Comparison of ENCODE assay signal across 32 mouse cellular contexts in the genomic region with DNA sequence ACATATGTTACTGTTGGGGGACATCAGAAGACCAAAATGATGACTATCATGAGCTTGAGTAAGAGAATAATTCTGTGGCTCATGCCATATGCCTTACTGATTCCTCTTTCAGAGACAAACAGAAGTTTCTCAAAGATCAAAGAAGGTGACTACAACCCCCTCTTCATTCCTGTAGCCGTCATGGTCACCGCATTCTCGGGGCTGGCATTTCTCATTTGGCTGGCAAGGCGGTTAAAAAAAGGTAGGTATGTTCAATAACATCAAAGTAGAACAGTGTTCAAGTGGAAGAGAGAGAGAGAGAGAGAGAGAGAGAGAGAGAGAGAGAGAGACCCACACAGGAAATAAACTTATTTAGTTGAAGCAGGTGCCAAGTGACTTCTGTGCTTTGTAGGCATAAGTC. TPM values are rescaled to one million over a fixed set of nuclear protein-coding genes. Genes with fewer than 3 reads are reported as not detected.
DNase-seq lines count a peak whose midpoint lies in the region; ATAC-seq and TF ChIP-seq lines count a peak whose summit lies in the region.
"Had no signal": no experiment of that assay in that cellular context is flagged by ENCODE, and none has a peak within 500 bp of the region (broad histone marks: within the 10 kb centered on the region; RNA-seq: fewer than 3 reads in every experiment).

No protein-coding gene starts in this region.

- H3K4me2 ChIP-seq in heart, embryonic 16.5 days (ENCODE audit: low read depth, low read length) = no peak overlapping the region
- H3K4me2 ChIP-seq in forebrain, embryonic 15.5 days (replicated peaks) = no peak overlapping the region
- H3K4me2 ChIP-seq in forebrain, postnatal 0 days (ENCODE audit: low read depth) = no peak overlapping the region
- H3K4me2 ChIP-seq: kidney, embryonic 15.5 days; limb, embryonic 13.5 days; liver, embryonic 13.5 days; lung, embryonic 14.5 days; neural tube, embryonic 12.5 days had no signal

- no peaks in the 10 kb centered on the region for H3K4me1 ChIP-seq in heart, embryonic 16.5 days (ENCODE audit: control insufficient read depth, insufficient read depth, low read length)
- H3K4me1 ChIP-seq in forebrain, embryonic 15.5 days = no peaks in the 10 kb centered on the region
- no peaks in the 10 kb centered on the region for H3K4me1 ChIP-seq in forebrain, postnatal 0 days (ENCODE audit: insufficient read depth)
- H3K4me1 ChIP-seq: embryonic facial prominence, embryonic 10.5 days; kidney, embryonic 15.5 days; limb, embryonic 13.5 days; neural tube, embryonic 12.5 days had no signal

- intact Hi-C loops in heart, postnatal 14 days (cut with DNase I) = no loop called here

- no peaks in the 10 kb centered on the region for H3K9me3 ChIP-seq in heart, embryonic 16.5 days (replicated peaks; ENCODE audit: control insufficient read depth, low read length)
- no peaks in the 10 kb centered on the region for H3K9me3 ChIP-seq in forebrain, embryonic 15.5 days
- no peaks in the 10 kb centered on the region for H3K9me3 ChIP-seq in forebrain, postnatal 0 days (ENCODE audit: low read length)
- H3K9me3 ChIP-seq: embryonic facial prominence, embryonic 10.5 days; kidney, embryonic 15.5 days; limb, embryonic 13.5 days; liver, embryonic 13.5 days; neural tube, embryonic 12.5 days had no signal

- no peak overlapping the region for H3K4me3 ChIP-seq in heart, embryonic 16.5 days (ENCODE audit: low read length)
- no peak overlapping the region for H3K4me3 ChIP-seq in forebrain, embryonic 15.5 days
- no peak overlapping the region for H3K4me3 ChIP-seq in forebrain, postnatal 0 days (ENCODE audit: low read depth, low read length)
- H3K4me3 ChIP-seq: embryonic facial prominence, embryonic 10.5 days; kidney, embryonic 15.5 days; limb, embryonic 13.5 days; liver, embryonic 13.5 days; neural tube, embryonic 12.5 days had no signal

- H3K27me3 ChIP-seq in heart, embryonic 16.5 days (ENCODE audit: control insufficient read depth, insufficient read depth, low read length) = no peaks in the 10 kb centered on the region
- H3K27me3 ChIP-seq in forebrain, embryonic 15.5 days = no peaks in the 10 kb centered on the region
- no peaks in the 10 kb centered on the region for H3K27me3 ChIP-seq in forebrain, postnatal 0 days (ENCODE audit: insufficient read depth, low read length)
- H3K27me3 ChIP-seq: kidney, embryonic 15.5 days; limb, embryonic 13.5 days; liver, embryonic 13.5 days; neural tube, embryonic 12.5 days had no signal

- WGBS in heart, embryonic 16.5 days = 78% methylated on average over 4 of the region's 4 CpGs
- 90% methylated on average over 4 of the region's 4 CpGs for WGBS in forebrain, embryonic 15.5 days
- 94% methylated on average over 4 of the region's 4 CpGs for WGBS in forebrain, postnatal 0 days

- H3K9ac ChIP-seq in heart, embryonic 16.5 days (ENCODE audit: low read length) = no peak overlapping the region
- H3K9ac ChIP-seq in forebrain, embryonic 15.5 days (replicated peaks) = no peak overlapping the region
- no peak overlapping the region for H3K9ac ChIP-seq in forebrain, postnatal 0 days
- H3K9ac ChIP-seq: kidney, embryonic 15.5 days; limb, embryonic 13.5 days; liver, embryonic 13.5 days; lung, embryonic 14.5 days; neural tube, embryonic 12.5 days had no signal

- no peak for DNase-seq in heart, postnatal 14 days
- DNase-seq in CD8-positive naive resting alpha-beta T cell, adult 2 months (ENCODE audit: low read depth in 2 of 2, low spot score in 2 of 2) = peak; percentile 55 to 56
- DNase-seq in naive thymus-derived CD4-positive, alpha-beta T cell, adult 2 months (ENCODE audit: low read depth) = peak; percentile 81
- peak; percentile 67 for DNase-seq in thymus, postnatal 25 days
- no peak for DNase-seq in gastrocnemius, postnatal 25 days
- DNase-seq in forebrain, postnatal 0 days = no peak
- DNase-seq: adrenal gland, postnatal 14 days; cerebellum, adult 8-10 months; gastrocnemius, postnatal 36 days; heart, postnatal 10 days; kidney, adult 11 months; kidney, postnatal 4 days; liver, embryonic 13.5 days; lung, embryonic 14.5 days; lung, postnatal 36 days; midbrain, embryonic 14.5 days; right cerebral cortex, postnatal 14 days had no signal

- H3K27ac ChIP-seq in heart, embryonic 16.5 days (ENCODE audit: low read length) = peak overlapping the region; percentile 59
- H3K27ac ChIP-seq in forebrain, embryonic 15.5 days (replicated peaks) = no peak overlapping the region
- no peak overlapping the region for H3K27ac ChIP-seq in forebrain, postnatal 0 days (ENCODE audit: low read depth, low read length)
- H3K27ac ChIP-seq: embryonic facial prominence, embryonic 10.5 days; hindbrain, postnatal 0 days; kidney, embryonic 15.5 days; limb, embryonic 13.5 days; liver, embryonic 13.5 days; neural tube, embryonic 12.5 days had no signal

- no peak for TF ChIP-seq CTCF in forebrain, postnatal 0 days (IDR thresholded peaks at IDR 0.05; ENCODE audit: low read depth)

- H3K36me3 ChIP-seq in heart, embryonic 16.5 days (ENCODE audit: control insufficient read depth, insufficient read depth) = no peaks in the 10 kb centered on the region
- no peaks in the 10 kb centered on the region for H3K36me3 ChIP-seq in forebrain, embryonic 15.5 days
- H3K36me3 ChIP-seq in forebrain, postnatal 0 days (ENCODE audit: insufficient read depth) = no peaks in the 10 kb centered on the region
- H3K36me3 ChIP-seq: embryonic facial prominence, embryonic 10.5 days; kidney, embryonic 15.5 days; limb, embryonic 13.5 days; liver, embryonic 13.5 days; neural tube, embryonic 12.5 days had no signal

- ATAC-seq in heart, embryonic 16.5 days (replicated peaks; ENCODE audit: extremely low read depth, insufficient read depth, low FRiP score) = no peak
- ATAC-seq in forebrain, embryonic 15.5 days (replicated peaks) = no peak
- ATAC-seq in forebrain, postnatal 0 days = no peak
- ATAC-seq: forebrain, embryonic 16.5 days; hindbrain, postnatal 0 days had no signal

RNA-seq across cellular contexts. Expression of a gene that starts 10.2 kb away (rescaled TPM):
- polyA plus RNA-seq in heart, embryonic 16.5 days (2015; fragmentation: Nextera tagmentation; extraction: Ambion mirVana) = 9.6 and 21.8 TPM in 2 replicates
- 1 to 10 TPM; 1.1 to 2.6 TPM for total RNA-seq in heart, postnatal 14 days (2021)
- polyA plus RNA-seq in forebrain, embryonic 15.5 days (2015; fragmentation: Nextera tagmentation; extraction: Ambion mirVana) = 0.23 and 0.24 TPM in 2 replicates
- total RNA-seq in gastrocnemius, postnatal 25 days (2021) = under 1 TPM; 0.08 to 0.15 TPM
- 0.14 and 0.15 TPM in 2 replicates for total RNA-seq in forebrain, postnatal 0 days (2014; rRNA removed)
- 0.11 and 0.14 TPM in 2 replicates for polyA plus RNA-seq in forebrain, postnatal 0 days (2015; fragmentation: Nextera tagmentation; extraction: Ambion mirVana)
- total RNA-seq: left cerebral cortex, adult 18-20 months; MEL had no signal
- polyA plus RNA-seq: embryonic facial prominence, embryonic 10.5 days; hindbrain, embryonic 11.5 days; limb, embryonic 13.5 days had no signal

RNA-seq across cellular contexts. Expression of a gene that starts 24.0 kb away (rescaled TPM):
- polyA plus RNA-seq in heart, embryonic 16.5 days (2015; fragmentation: Nextera tagmentation; extraction: Ambion mirVana) = 2.2 and 3.0 TPM in 2 replicates
- total RNA-seq in heart, postnatal 14 days (2021) = 1 to 10 TPM in 1 of 2 experiments, under 1 TPM in 1; 0.98 to 1.0 TPM
- not detected in 2 replicates for polyA plus RNA-seq in forebrain, embryonic 15.5 days (2015; fragmentation: Nextera tagmentation; extraction: Ambion mirVana)
- total RNA-seq in gastrocnemius, postnatal 25 days (2021) = under 1 TPM in 1 of 2 experiments, not detected in 1; 0.08 TPM
- total RNA-seq in forebrain, postnatal 0 days (2014; rRNA removed) = not detected in 2 replicates
- polyA plus RNA-seq in forebrain, postnatal 0 days (2015; fragmentation: Nextera tagmentation; extraction: Ambion mirVana) = not detected in 2 replicates
- total RNA-seq: gastrocnemius, postnatal 36 days; hindbrain, postnatal 0 days; left cerebral cortex, postnatal 25 days; megakaryocyte-erythroid progenitor cell, adult 5-6 weeks; MEL had no signal
- polyA plus RNA-seq: cortical plate, adult 2 months; embryonic facial prominence, embryonic 10.5 days; forebrain, embryonic 16.5 days; hindbrain, embryonic 11.5 days; hindbrain, postnatal 0 days; liver, embryonic 13.5 days; lung, embryonic 14.5 days; midbrain, embryonic 14.5 days; neural tube, embryonic 12.5 days had no signal

RNA-seq across cellular contexts. Expression of a gene that starts 43.1 kb away (rescaled TPM):
- 0.34 and 0.38 TPM in 2 replicates for polyA plus RNA-seq in heart, embryonic 16.5 days (2015; fragmentation: Nextera tagmentation; extraction: Ambion mirVana)
- 1 to 10 TPM; 1.5 to 1.9 TPM for total RNA-seq in heart, postnatal 14 days (2021)
- polyA plus RNA-seq in forebrain, embryonic 15.5 days (2015; fragmentation: Nextera tagmentation; extraction: Ambion mirVana) = not detected in 2 replicates
- 1 to 10 TPM in 1 of 2 experiments, under 1 TPM in 1; 0.36 to 1.8 TPM for total RNA-seq in gastrocnemius, postnatal 25 days (2021)
- total RNA-seq in forebrain, postnatal 0 days (2014; rRNA removed) = not detected in 2 replicates
- not detected in 2 replicates for polyA plus RNA-seq in forebrain, postnatal 0 days (2015; fragmentation: Nextera tagmentation; extraction: Ambion mirVana)
- total RNA-seq: hindbrain, postnatal 0 days; left cerebral cortex, adult 18-20 months; left cerebral cortex, postnatal 25 days; MEL had no signal
- polyA plus RNA-seq: brain, embryonic 14.5 days; embryonic facial prominence, embryonic 10.5 days; forebrain, embryonic 16.5 days; limb, embryonic 13.5 days; lung, embryonic 14.5 days; midbrain, embryonic 14.5 days; neural tube, embryonic 12.5 days had no signal

Comparison
In these comparisons a context has a peak if more than half of its experiments do, and no peak if none do; other contexts are left out.
1. DNase-seq: peak in CD8-positive naive resting alpha-beta T cell, adult 2 months (2 of 2), naive thymus-derived CD4-positive, alpha-beta T cell, adult 2 months (single experiment) and thymus, postnatal 25 days (single experiment); none in heart, postnatal 14 days (0 of 2), gastrocnemius, postnatal 25 days (single experiment) and forebrain, postnatal 0 days (single experiment).